36 mouse cellular contexts compared by ENCODE assay signal in genomic region chr9:109031001-109031400, GRCm38 (mm10). TPM values are rescaled to one million over a fixed set of nuclear protein-coding genes. Genes with fewer than 3 reads are reported as not detected.
"Had no signal": no experiment of that assay in that cellular context is flagged by ENCODE, and none has a peak within 500 bp of the region (broad histone marks: within the 10 kb centered on the region; RNA-seq: fewer than 3 reads in every experiment).

No protein-coding gene starts in this region.

- H3K4me3 ChIP-seq: left cerebral cortex, adult 2 months; limb, embryonic 10.5 days; limb, embryonic 12.5 days; limb, embryonic 13.5 days; limb, embryonic 15.5 days; liver, embryonic 12.5 days; liver, embryonic 13.5 days; liver, embryonic 15.5 days; lung, embryonic 15.5 days; megakaryocyte, embryonic 14.5 days; midbrain, embryonic 10.5 days; midbrain, embryonic 12.5 days; midbrain, embryonic 13.5 days; midbrain, embryonic 15.5 days; myocyte had no signal

- H3K36me3 ChIP-seq: limb, embryonic 15.5 days; liver, embryonic 12.5 days; liver, embryonic 13.5 days; liver, embryonic 15.5 days; lung, embryonic 15.5 days had no signal

- H3K9ac ChIP-seq: limb, embryonic 12.5 days; limb, embryonic 13.5 days; limb, embryonic 15.5 days; liver, embryonic 12.5 days; liver, embryonic 13.5 days; liver, embryonic 14.5 days; liver, embryonic 15.5 days; liver, postnatal 0 days; lung, embryonic 14.5 days; lung, embryonic 15.5 days; midbrain, embryonic 12.5 days; midbrain, embryonic 13.5 days; midbrain, embryonic 15.5 days had no signal

- H3K4me2 ChIP-seq: limb, embryonic 12.5 days; limb, embryonic 13.5 days; limb, embryonic 15.5 days; liver, embryonic 11.5 days; liver, embryonic 12.5 days; liver, embryonic 13.5 days; liver, embryonic 15.5 days; lung, embryonic 14.5 days; lung, embryonic 15.5 days; midbrain, embryonic 11.5 days; midbrain, embryonic 12.5 days; midbrain, embryonic 13.5 days; midbrain, embryonic 15.5 days had no signal

- ATAC-seq: liver, embryonic 12.5 days; liver, postnatal 0 days; lung, postnatal 0 days; midbrain, embryonic 13.5 days; midbrain, embryonic 15.5 days; midbrain, embryonic 16.5 days had no signal

- H3K27ac ChIP-seq: left cerebral cortex, adult 2 months; limb, embryonic 12.5 days; limb, embryonic 13.5 days; limb, embryonic 15.5 days; liver, embryonic 12.5 days; liver, embryonic 13.5 days; liver, embryonic 14.5 days; liver, embryonic 15.5 days; lung, embryonic 15.5 days; macrophage; midbrain, embryonic 10.5 days; midbrain, embryonic 12.5 days; midbrain, embryonic 13.5 days; midbrain, embryonic 15.5 days had no signal

- H3K9me3 ChIP-seq: limb, embryonic 10.5 days; limb, embryonic 12.5 days; limb, embryonic 13.5 days; limb, embryonic 15.5 days; liver, embryonic 12.5 days; liver, embryonic 13.5 days; liver, embryonic 15.5 days; lung, embryonic 15.5 days; megakaryocyte, embryonic 14.5 days; midbrain, embryonic 10.5 days; midbrain, embryonic 12.5 days; midbrain, embryonic 13.5 days; midbrain, embryonic 15.5 days had no signal

- DNase-seq: left cerebral cortex, postnatal 4 days; liver; liver, embryonic 13.5 days; liver, postnatal 0 days; lung, adult 18-20 months; lung, adult 2 months; lung, embryonic 14.5 days; lung, postnatal 10 days; lung, postnatal 14 days; lung, postnatal 36 days; midbrain, embryonic 14.5 days had no signal

- H3K27me3 ChIP-seq: limb, embryonic 12.5 days; limb, embryonic 13.5 days; limb, embryonic 15.5 days; liver, embryonic 12.5 days; liver, embryonic 13.5 days; liver, embryonic 15.5 days; lung, embryonic 15.5 days; midbrain, embryonic 12.5 days; midbrain, embryonic 13.5 days; midbrain, embryonic 15.5 days had no signal

- H3K4me1 ChIP-seq: limb, embryonic 10.5 days; limb, embryonic 12.5 days; limb, embryonic 13.5 days; limb, embryonic 15.5 days; lung, embryonic 15.5 days; midbrain, embryonic 10.5 days; midbrain, embryonic 12.5 days; midbrain, embryonic 13.5 days; midbrain, embryonic 15.5 days had no signal

RNA-seq across cellular contexts. Expression of gene Ucn2, which starts 45.2 kb away (rescaled TPM):
- polyA plus RNA-seq: limb, embryonic 10.5 days; limb, embryonic 11.5 days; limb, embryonic 12.5 days; liver, adult 2 months; liver, embryonic 11.5 days; liver, embryonic 12.5 days; liver, embryonic 13.5 days; liver, embryonic 16.5 days; liver, postnatal 0 days; lung, embryonic 14.5 days; lung, embryonic 15.5 days; lung, embryonic 16.5 days; lung, postnatal 0 days; macrophage; midbrain, embryonic 10.5 days; midbrain, embryonic 12.5 days; midbrain, embryonic 13.5 days; midbrain, embryonic 14.5 days; midbrain, embryonic 15.5 days; midbrain, embryonic 16.5 days; midbrain, postnatal 0 days had no signal
